Mouse (Mus musculus) CH12.LX (cell line): ENCODE data around the gene Ap3d1.

Experiments used
- CTCF ChIP-seq, 2 experiments: IDR thresholded peaks in 1 of 2; conservative IDR thresholded peaks in 1 of 2; 2 replicates each; pipeline ENCODE4 v1.5.1; 2011 to 2012; ENCODE audit warnings: low read depth in 2 of 2, low read length in 2 of 2, improper control_type of control experiment in 1 of 2, inconsistent platforms in 1 of 2, mild to moderate bottlenecking in 1 of 2, moderate library complexity in 1 of 2
- EP300 ChIP-seq: IDR thresholded peaks from 2 replicates; pipeline ENCODE4 v1.6.1; 2011; ENCODE audit warnings: low read length, improper control_type of control experiment
- IRF4 ChIP-seq: IDR thresholded peaks from 2 replicates; pipeline ENCODE4 v1.6.1; 2014; ENCODE audit warnings: low read depth, mild to moderate bottlenecking, inconsistent platforms, low read length, improper control_type of control experiment
- NELFE ChIP-seq: IDR thresholded peaks from 2 replicates; pipeline ENCODE4 v1.6.1; 2011; ENCODE audit warnings: low read depth, low read length, improper control_type of control experiment
- POLR2AphosphoS2 ChIP-seq: IDR thresholded peaks from 2 replicates; pipeline ENCODE4 v1.6.1; 2011; ENCODE audit warnings: low read depth, low read length, improper control_type of control experiment

DNA sequence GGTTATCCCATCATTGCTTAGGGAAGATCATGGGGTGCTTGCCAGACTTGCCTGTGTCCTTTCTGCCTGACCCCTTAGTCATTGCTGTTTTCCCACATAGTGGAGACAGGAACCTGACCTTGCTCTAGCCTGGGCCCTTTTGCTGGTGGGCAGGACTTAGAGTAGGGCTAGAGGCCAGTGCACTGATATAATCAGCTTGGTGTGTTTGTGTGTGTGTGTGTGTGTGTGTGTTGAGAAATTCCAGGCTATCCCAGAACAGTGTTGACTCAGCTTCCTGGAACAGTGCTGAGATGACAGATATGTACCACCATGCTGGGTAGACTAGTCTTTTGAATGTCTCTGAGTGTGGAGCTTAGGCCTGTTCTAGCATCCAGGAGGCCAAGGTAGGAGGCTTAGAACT, 37.5 kb upstream of the Ap3d1 start:
- no peak for TF ChIP-seq EP300
- TF ChIP-seq CTCF (conservative IDR thresholded peaks at IDR 0.05 in 1 of 2, IDR thresholded peaks at IDR 0.05 in 1 of 2; ENCODE audit: low read depth in 2 of 2, low read length in 2 of 2) = no peak
- TF ChIP-seq POLR2AphosphoS2 = no peak
- TF ChIP-seq NELFE = no peak
- no peak for TF ChIP-seq IRF4
